Mouse (Mus musculus) embryonic facial prominence, embryonic 15.5 days (tissue): ENCODE measurements around the gene Cdca3. TPM values are rescaled to one million over a fixed set of nuclear protein-coding genes. Genes with fewer than 3 reads are reported as not detected.
A peak's percentile ranks its signal among the peaks of the same experiment; 100 is the strongest.

Experiments used
- ATAC-seq: fragments of 200-750 bp; cut with Nextera tagmentation; 2 replicates; pipeline ENCODE4 v1.8.0; 2017; ENCODE audit warnings: low read depth, moderate TSS enrichment; ENCODE audit not compliant: insufficient number of reproducible peaks, low FRiP score, low TSS enrichment
- H3K27ac ChIP-seq: fragments of 300-500 bp; sonication (generic); replicated peaks from 2 replicates; pipeline ENCODE4 v1.5.1; 2015; ENCODE audit warnings: mild to moderate bottlenecking, inconsistent platforms
- H3K27me3 ChIP-seq: fragments of 300-500 bp; sonication (generic); 2 replicates; pipeline ENCODE4 v1.6.1; 2015; ENCODE audit warnings: inconsistent platforms
- H3K36me3 ChIP-seq: fragments of 300-500 bp; sonication (generic); 2 replicates; pipeline ENCODE4 v1.6.1; 2015; ENCODE audit warnings: mild to moderate bottlenecking, inconsistent platforms
- H3K4me1 ChIP-seq: fragments of 300-500 bp; sonication (generic); 2 replicates; pipeline ENCODE4 v1.6.1; 2015; ENCODE audit warnings: inconsistent platforms
- H3K4me2 ChIP-seq: fragments of 300-500 bp; sonication (generic); replicated peaks from 2 replicates; pipeline ENCODE4 v1.6.1; 2015; ENCODE audit warnings: mild to moderate bottlenecking, inconsistent platforms
- H3K4me3 ChIP-seq: fragments of 300-500 bp; sonication (generic); replicated peaks from 2 replicates; pipeline ENCODE4 v1.5.1; 2015; ENCODE audit warnings: mild to moderate bottlenecking, inconsistent platforms
- H3K9ac ChIP-seq: fragments of 300-500 bp; sonication (generic); 2 replicates; pipeline ENCODE4 v1.6.1; 2015; ENCODE audit warnings: inconsistent platforms
- H3K9me3 ChIP-seq: fragments of 300-500 bp; sonication (generic); replicated peaks from 2 replicates; pipeline ENCODE4 v1.6.1; 2016; ENCODE audit warnings: inconsistent platforms
- WGBS: fragments of 180-500 bp; shearing (Covaris S2); methylation state at CpG from one replicate; pipeline ENCODE4 v1.1.7; 2015; 5-methylcytosine and 5-hydroxymethylcytosine counted together
- polyA plus RNA-seq: library from polyadenylated mRNA; unstranded; fragments of >200 nt; fragmentation: Nextera tagmentation; extraction: Ambion mirVana; gene quantifications from 2 replicates; pipeline ENCODE4 v1.2.1, GENCODE M21; 2015

Gene Cdca3
- polyA plus RNA-seq, 1 experiment from 2014 or later, result 138 TPM

DNA sequence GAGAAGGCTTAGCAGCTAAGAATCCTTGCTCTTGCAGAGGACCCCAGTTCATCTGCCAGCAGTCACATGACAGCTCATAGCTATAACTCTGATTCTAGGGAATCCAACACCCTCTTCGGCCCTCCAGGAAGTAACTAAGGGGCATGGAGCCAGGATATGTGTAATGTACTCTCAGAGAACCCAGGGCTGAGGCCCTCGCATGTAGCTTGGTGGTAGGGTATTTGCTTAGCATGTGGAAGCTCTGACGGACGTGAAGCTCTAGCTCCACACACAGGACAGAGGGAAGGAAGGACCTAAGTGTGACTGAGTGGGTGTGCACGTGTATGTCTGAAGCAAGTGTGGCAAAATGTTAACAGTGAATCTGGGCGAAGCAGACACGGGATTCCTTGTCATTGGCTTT lies 7.1 kb downstream of the Cdca3 start:
- peaks cover 22% of the 10 kb centered on the region for H3K36me3 ChIP-seq
- peaks cover 13% of the 10 kb centered on the region for H3K4me1 ChIP-seq
- no peaks in the 10 kb centered on the region for H3K27me3 ChIP-seq
- H3K27ac ChIP-seq, result no peak overlapping the region
- 66% methylated on average over 7 of the region's 7 CpGs for WGBS
- no peaks in the 10 kb centered on the region for H3K9me3 ChIP-seq
- no peak overlapping the region for H3K9ac ChIP-seq
- no peak overlapping the region for H3K4me2 ChIP-seq
- no peak for ATAC-seq
- H3K4me3 ChIP-seq, result no peak overlapping the region

DNA sequence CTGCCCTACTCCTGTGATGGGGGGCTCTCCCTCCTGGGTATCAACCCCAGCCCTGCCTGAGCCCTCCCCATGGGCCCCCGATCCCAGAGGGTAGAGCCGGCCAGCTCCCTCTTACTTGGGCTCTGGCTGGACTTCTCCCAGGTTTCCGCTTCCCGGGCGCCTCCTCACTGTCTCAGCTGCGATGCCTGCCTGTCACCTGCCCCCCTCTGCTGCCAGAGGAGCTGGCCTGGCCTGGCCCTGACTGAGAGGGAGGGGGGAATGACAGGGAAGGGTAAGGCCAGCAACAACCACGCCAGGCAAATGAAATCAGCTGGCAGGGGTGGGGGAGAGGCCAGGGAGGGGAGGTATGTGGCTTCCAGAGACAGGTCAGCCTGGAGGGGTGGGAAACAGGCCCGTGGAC lies 10.5 kb downstream of the Cdca3 start:
- no peak for ATAC-seq
- H3K27me3 ChIP-seq, result no peaks in the 10 kb centered on the region
- H3K4me2 ChIP-seq, result 0 out of 2 replicates have a peak overlapping the region, but pooled peaks have one; percentile 12
- WGBS, result 12% methylated on average over 8 of the region's 8 CpGs
- H3K4me3 ChIP-seq, result no peak overlapping the region
- H3K27ac ChIP-seq, result no peak overlapping the region
- peaks cover 6% of the 10 kb centered on the region for H3K4me1 ChIP-seq
- H3K36me3 ChIP-seq, result peaks cover 20% of the 10 kb centered on the region; the same call in 1 of the 2 replicates
- no peak overlapping the region for H3K9ac ChIP-seq
- no peaks in the 10 kb centered on the region for H3K9me3 ChIP-seq

DNA sequence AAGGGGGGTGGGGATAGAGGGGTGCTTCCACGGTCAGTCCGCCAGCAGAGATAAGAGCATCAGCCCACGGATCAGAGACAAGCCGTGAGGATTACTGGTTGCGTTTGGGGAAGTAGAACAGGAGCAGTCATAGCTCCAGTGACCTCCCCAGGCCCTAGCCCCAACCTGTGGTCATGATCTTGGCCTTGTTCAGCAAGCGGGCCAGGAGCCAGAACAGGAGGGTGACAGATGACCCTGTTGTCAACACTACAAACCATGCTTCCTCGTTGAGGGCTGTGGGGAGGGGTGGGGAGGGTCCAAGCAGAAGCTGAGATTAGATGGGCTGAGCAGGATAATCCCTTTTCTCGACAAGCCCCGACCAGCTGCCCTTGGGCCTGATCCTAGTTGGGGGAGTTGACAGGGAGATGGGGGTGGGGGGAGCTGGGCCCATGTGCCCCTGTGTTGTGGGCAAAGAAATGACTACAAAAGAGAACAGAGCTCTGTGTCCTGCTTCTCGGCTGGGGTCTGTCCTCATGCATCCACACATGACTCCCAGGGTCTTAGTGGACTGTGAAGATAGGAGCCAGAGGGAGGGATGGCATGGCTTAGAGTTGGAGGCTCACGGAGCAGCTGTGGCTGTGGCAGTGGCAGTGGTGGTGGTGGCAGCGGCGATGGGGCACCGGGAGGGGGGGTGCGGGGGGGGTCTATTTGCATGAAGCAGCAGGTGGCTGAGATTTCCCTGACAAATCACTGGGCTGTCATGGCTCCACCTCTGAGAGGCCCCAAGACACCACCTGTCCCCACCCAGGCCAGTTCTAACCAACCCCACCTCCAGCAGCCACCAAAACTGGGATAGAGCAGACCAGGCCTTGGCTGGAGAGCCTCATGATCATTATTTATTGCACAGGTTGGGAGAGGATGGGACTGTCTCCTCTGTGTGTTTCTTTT lies 11.2 kb downstream of the Cdca3 start, which contains the start of gene Gnb3:
TSS of gene Gnb3 (minus strand) at position 35 of the 927 bp plus-strand sequence.
- peaks cover 6% of the 10 kb centered on the region for H3K4me1 ChIP-seq
- H3K36me3 ChIP-seq, result peaks cover 27% of the 10 kb centered on the region; the same call in 1 of the 2 replicates
- 26% methylated on average over 15 of the region's 15 CpGs for WGBS
- no peak within 1 kb of the TSS for H3K9ac ChIP-seq
- H3K27ac ChIP-seq, result no peak within 1 kb of the TSS
- ATAC-seq, result peak; percentile 18; the same call in 1 of the 2 replicates
- H3K9me3 ChIP-seq, result no peaks in the 10 kb centered on the region
- H3K4me3 ChIP-seq, result no peak within 1 kb of the TSS
- no peaks in the 10 kb centered on the region for H3K27me3 ChIP-seq
- H3K4me2 ChIP-seq, result 0 out of 2 replicates have a peak within 1 kb of the TSS, but pooled peaks have one; percentile 12

DNA sequence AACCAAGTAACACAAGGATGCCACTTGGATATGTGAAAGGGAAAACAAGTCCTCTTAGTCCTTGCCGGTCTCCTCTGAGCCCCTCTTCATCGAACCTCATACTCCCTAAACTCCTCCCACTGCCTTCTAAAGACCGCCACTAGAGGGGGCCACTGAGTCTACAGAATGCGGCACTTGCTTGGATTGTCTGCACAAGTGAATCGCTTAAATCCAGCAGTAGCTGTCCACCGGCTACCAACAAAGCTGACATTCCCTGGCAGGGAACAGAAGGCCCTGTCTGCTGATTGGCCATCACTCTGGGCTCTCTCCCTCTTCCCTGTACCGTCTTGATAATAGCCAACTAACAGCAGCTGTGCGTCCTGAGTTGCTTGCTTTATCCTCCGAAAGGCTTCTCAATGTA lies 18.0 kb downstream of the Cdca3 start:
- Histone ChIP-seq H3K4me1 (0 out of 2 replicates have a peak, but pooled peaks cover 3% of the 10 kb centered on the region), H3K9me3 (no peaks in the 10 kb centered on the region), H3K4me2 (no peak overlapping the region), H3K4me3 (no peak overlapping the region), H3K9ac (no peak overlapping the region), H3K27me3 (no peaks in the 10 kb centered on the region), H3K27ac (no peak overlapping the region), H3K36me3 (peaks cover 44% of the 10 kb centered on the region)
- WGBS, result 9% methylated on average over 9 of the region's 9 CpGs
- ATAC-seq, result peak; percentile 64; the same call in 1 of the 2 replicates

DNA sequence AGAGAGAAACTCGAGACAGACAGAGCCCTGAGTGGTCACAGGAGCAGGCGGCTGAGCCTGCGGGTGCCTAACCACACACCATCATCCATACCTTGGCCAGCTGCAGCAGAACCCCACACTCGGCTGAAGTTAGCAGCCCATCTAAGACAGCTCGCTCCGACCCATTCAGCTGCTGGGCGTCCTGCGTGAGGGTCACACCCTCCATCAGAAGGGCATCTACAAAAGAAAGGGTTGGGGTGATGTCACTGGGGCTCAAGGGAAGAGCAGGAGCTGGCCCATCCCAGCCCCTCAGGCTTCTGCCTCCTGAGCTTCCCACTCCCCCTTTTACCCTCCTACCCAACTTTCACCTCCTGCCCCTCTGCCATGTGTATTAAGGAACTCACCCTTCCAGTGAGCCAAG lies 21.2 kb downstream of the Cdca3 start:
- Histone ChIP-seq H3K4me1 (0 out of 2 replicates have a peak, but pooled peaks cover 3% of the 10 kb centered on the region), H3K4me2 (no peak overlapping the region), H3K9ac (no peak overlapping the region), H3K4me3 (no peak overlapping the region), H3K27me3 (no peaks in the 10 kb centered on the region), H3K36me3 (peaks cover 49% of the 10 kb centered on the region), H3K27ac (no peak overlapping the region), H3K9me3 (no peaks in the 10 kb centered on the region)
- WGBS, result 63% methylated on average over 8 of the region's 8 CpGs
- no peak for ATAC-seq

DNA sequence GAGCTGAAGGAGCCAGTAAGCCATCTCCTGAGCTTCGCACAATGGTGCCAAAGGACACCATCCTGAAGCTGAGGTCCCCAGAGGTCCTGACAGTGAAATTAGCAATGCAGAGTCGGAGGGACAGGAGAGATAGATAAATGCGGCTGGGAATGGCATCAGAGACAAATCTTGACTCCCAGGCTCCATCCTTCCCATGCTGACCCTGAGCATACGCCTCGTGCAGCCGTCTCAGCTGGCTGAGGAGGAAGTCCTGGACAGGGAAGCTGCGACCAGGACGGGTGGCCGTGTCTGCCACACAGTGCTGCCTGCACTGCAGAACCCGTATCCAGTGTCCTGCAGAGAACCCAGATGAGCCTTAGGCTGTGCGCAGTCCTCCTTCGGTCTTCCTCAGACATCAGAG lies 25.3 kb downstream of the Cdca3 start:
- H3K4me2 ChIP-seq, result no peak overlapping the region
- H3K36me3 ChIP-seq, result peaks cover 42% of the 10 kb centered on the region
- 73% methylated on average over 12 of the region's 12 CpGs for WGBS
- no peak for ATAC-seq
- H3K27me3 ChIP-seq, result no peaks in the 10 kb centered on the region
- H3K9ac ChIP-seq, result no peak overlapping the region
- no peaks in the 10 kb centered on the region for H3K9me3 ChIP-seq
- no peak overlapping the region for H3K4me3 ChIP-seq
- H3K27ac ChIP-seq, result 0 out of 2 replicates have a peak overlapping the region, but pooled peaks have one; percentile 4
- peaks cover 30% of the 10 kb centered on the region for H3K4me1 ChIP-seq

DNA sequence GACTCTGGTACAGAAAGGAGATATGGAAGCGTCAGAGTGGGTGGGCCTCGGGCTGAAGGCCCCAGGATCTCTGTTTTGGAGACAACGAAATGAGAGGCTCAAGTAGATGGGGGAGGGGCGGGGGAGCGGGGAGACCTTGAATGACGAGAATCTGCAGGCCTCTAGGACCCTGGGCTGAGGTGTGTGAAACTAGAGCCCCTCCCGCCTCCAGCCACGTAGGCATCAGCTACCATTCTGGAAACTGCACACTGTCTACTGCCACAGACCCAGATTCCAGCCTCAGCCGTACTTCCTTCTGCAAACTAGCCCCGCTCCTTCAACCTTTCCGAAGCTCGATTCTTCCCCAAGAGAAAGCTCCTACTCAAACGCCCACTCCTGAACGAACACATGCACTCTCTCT lies 27.0 kb downstream of the Cdca3 start:
- H3K4me2 ChIP-seq, result peak overlapping the region; percentile 76
- H3K9me3 ChIP-seq, result no peaks in the 10 kb centered on the region
- H3K27ac ChIP-seq, result peak overlapping the region; percentile 98
- H3K9ac ChIP-seq, result peak overlapping the region; percentile 94
- no peaks in the 10 kb centered on the region for H3K27me3 ChIP-seq
- peak overlapping the region; percentile 85 for H3K4me3 ChIP-seq
- peaks cover 34% of the 10 kb centered on the region for H3K36me3 ChIP-seq
- H3K4me1 ChIP-seq, result peaks cover 41% of the 10 kb centered on the region
- 2% methylated on average over 14 of the region's 14 CpGs for WGBS
- peak; percentile 68 for ATAC-seq

DNA sequence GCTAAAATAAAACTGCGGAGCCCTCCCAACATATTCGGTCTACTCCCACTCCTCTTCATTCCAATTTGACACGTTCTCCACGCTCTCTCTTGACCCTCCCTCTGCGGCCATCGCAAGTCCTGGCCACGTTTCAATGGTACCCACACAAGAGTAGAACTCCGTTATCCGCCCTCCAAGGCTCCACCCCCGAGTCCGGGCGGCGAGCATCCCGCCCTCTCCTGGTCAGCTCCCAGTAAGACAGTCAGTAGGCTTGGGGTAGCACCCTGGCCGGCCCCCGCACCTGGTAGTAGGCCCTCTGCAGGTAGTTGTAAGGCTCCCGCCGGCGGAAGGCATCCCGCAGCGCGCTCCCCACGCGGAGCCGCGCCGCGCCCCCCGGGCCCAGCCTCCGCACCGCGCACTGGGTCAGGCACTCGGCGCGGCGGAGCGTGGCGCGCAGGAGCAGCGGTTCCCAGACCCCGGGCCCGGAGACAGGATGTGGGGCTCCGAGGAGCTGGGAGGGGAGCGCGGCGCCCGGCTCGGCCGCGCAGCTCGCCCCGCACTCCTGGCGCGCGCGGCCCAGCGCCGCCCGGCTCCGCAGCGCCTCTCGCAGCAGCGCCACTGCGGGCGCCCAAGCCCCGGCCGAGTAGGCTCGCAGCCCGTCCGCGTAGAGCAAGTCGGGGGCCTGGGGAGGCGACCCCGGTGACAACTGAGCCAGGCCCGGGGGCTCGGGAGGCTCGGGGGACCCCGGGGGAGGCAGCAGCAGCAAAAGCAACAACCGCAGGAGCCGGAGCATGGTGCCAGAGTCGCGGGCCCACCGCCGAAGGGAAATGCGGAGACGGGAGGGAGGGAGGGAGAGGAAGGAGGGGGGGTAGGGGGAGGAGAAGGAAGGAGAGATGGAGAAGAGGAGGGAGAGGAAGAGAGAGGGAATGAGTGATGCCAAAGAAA lies 27.8 kb downstream of the Cdca3 start, which contains the start of gene P3h3:
TSS of gene P3h3 (minus strand) at position 837 of the 924 bp plus-strand sequence.
- Histone ChIP-seq H3K9me3 (no peaks in the 10 kb centered on the region), H3K4me2 (peak within 1 kb of the TSS; percentile 76), H3K4me3 (peak within 1 kb of the TSS; percentile 85), H3K27ac (peak within 1 kb of the TSS; percentile 98), H3K9ac (peak within 1 kb of the TSS; percentile 94), H3K36me3 (peaks cover 26% of the 10 kb centered on the region), H3K4me1 (peaks cover 49% of the 10 kb centered on the region), H3K27me3 (no peaks in the 10 kb centered on the region)
- WGBS, result under 1% methylated on average over 86 of the region's 86 CpGs
- ATAC-seq, result peak; percentile 86

DNA sequence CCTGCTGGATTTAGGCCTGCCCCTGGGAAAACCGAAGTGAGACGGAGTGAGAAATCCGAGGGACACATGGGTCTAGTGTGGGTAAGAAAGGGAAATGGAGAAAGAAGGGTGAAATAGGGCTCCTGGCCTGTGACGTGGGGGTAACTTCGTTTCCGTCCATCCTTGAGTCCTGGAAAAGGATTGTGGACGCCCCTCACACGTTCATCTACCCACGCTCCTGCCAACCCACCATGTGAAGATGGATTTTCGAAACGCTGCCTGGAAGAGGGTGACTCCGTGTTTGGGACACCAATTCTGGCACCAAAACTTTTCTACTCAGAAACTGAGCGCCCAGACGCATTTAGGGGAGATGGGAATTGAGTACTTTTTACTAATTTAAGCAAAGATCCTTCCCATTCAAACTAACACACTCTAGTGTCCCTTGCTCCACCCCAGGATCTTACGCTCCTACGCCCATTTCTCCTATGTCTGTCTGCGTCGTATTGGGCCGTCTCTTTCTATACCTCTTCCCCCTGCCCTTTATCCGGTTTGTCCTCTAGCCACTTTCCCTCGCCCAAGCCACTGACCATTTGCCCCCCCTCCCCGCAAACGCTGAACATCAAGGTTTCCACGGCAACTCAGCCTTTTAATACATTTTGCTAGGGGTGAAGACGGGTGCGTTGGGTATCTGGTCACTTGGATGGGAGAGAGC lies 28.6 kb downstream of the Cdca3 start:
- peak overlapping the region; percentile 76 for H3K4me2 ChIP-seq
- 21% methylated on average over 26 of the region's 26 CpGs for WGBS
- no peaks in the 10 kb centered on the region for H3K9me3 ChIP-seq
- H3K27me3 ChIP-seq, result no peaks in the 10 kb centered on the region; the same call in 1 of the 2 replicates
- peak overlapping the region; percentile 21; the same call in 1 of the 2 replicates for H3K9ac ChIP-seq
- peak overlapping the region; percentile 98 for H3K27ac ChIP-seq
- peaks cover 18% of the 10 kb centered on the region for H3K36me3 ChIP-seq
- H3K4me3 ChIP-seq, result peak overlapping the region; percentile 85
- no peak for ATAC-seq
- peaks cover 57% of the 10 kb centered on the region for H3K4me1 ChIP-seq

DNA sequence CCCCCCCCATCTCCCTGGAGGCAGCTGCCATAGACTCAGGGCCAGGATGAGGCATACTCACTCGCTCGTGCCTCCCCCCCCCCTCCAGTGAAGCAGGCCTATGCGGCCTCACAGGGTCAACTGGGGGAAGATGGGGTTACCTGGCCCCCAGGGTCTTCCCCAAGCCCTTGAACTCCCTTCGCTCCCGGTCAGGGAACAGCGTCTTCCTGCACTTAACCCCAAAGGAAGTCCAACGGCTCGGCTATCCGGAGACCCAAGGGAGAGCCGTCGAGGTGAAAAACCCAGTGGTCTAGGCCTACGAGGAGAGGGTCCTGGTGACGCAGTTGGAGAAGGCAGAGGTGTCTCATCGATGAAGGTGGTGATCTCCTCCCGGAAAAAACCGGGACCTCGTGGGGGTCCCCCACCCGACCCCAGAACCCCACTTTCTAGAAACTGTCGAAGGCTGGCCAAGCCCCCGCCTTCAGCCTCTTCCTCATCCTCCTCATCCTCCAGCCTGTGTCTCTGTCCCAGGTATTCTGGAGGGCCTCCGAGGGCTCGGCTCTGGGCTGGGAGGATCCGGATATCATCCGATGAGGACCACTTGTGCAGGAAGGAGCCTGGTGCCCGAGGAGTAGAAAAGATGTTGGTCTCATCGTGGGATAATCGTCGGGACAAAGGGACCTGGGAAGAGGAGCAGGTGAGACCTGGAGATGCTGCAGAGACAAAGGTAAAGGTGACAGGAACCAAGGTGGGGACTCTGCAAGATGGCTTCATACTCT lies 29.4 kb downstream of the Cdca3 start:
- peaks cover 11% of the 10 kb centered on the region for H3K36me3 ChIP-seq
- peak overlapping the region; percentile 85; the same call in 1 of the 2 replicates for H3K4me3 ChIP-seq
- H3K27me3 ChIP-seq, result no peaks in the 10 kb centered on the region; the same call in 1 of the 2 replicates
- ATAC-seq, result no peak
- 0 out of 2 replicates have a peak overlapping the region, but pooled peaks have one; percentile 7 for H3K27ac ChIP-seq
- H3K4me2 ChIP-seq, result peak overlapping the region; percentile 76; the same call in 1 of the 2 replicates
- WGBS, result 76% methylated on average over 26 of the region's 28 CpGs
- no peak overlapping the region for H3K9ac ChIP-seq
- no peaks in the 10 kb centered on the region for H3K9me3 ChIP-seq
- peaks cover 64% of the 10 kb centered on the region for H3K4me1 ChIP-seq
